ENCODE assay signal across 8 mouse cellular contexts in genomic region chr16:56076121-56076869, GRCm38 (mm10). TPM values are rescaled to one million over a fixed set of nuclear protein-coding genes. Genes with fewer than 3 reads are reported as not detected.
A peak's percentile ranks its signal among the peaks of the same experiment; 100 is the strongest.
DNase-seq lines count a peak whose midpoint lies in the region; ATAC-seq lines count a peak whose summit lies in the region.

No protein-coding gene starts in this region.

- peak overlapping the region; percentile 54 for H3K4me2 ChIP-seq in embryonic facial prominence, embryonic 12.5 days (replicated peaks)
- H3K4me2 ChIP-seq in hindbrain, embryonic 14.5 days (replicated peaks) = peak overlapping the region; percentile 72
- peak overlapping the region; percentile 70 for H3K4me2 ChIP-seq in midbrain, embryonic 14.5 days (ENCODE audit: low read length)

- H3K27ac ChIP-seq in embryonic facial prominence, embryonic 12.5 days = peak overlapping the region; percentile 90
- H3K27ac ChIP-seq in hindbrain, embryonic 14.5 days = peak overlapping the region; percentile 94
- peak overlapping the region; percentile 96 for H3K27ac ChIP-seq in midbrain, embryonic 14.5 days (replicated peaks; ENCODE audit: low read depth, low read length)

- H3K27me3 ChIP-seq in embryonic facial prominence, embryonic 12.5 days = no peaks in the 10 kb centered on the region
- H3K27me3 ChIP-seq in hindbrain, embryonic 14.5 days (ENCODE audit: control insufficient read depth, insufficient read depth, low read length) = no peaks in the 10 kb centered on the region
- no peaks in the 10 kb centered on the region for H3K27me3 ChIP-seq in midbrain, embryonic 14.5 days (ENCODE audit: control insufficient read depth, insufficient read depth, low read length)

- H3K9ac ChIP-seq in embryonic facial prominence, embryonic 12.5 days = peak overlapping the region; percentile 78
- peak overlapping the region; percentile 84 for H3K9ac ChIP-seq in hindbrain, embryonic 14.5 days
- peak overlapping the region; percentile 84 for H3K9ac ChIP-seq in midbrain, embryonic 14.5 days (replicated peaks; ENCODE audit: low read length)

- H3K4me1 ChIP-seq in embryonic facial prominence, embryonic 12.5 days = peaks cover 7% of the 10 kb centered on the region
- H3K4me1 ChIP-seq in hindbrain, embryonic 14.5 days (replicated peaks; ENCODE audit: control insufficient read depth, insufficient read depth, low read length) = peaks cover 12% of the 10 kb centered on the region
- H3K4me1 ChIP-seq in midbrain, embryonic 14.5 days (ENCODE audit: control insufficient read depth, insufficient read depth, low read length) = 0 out of 2 replicates have a peak, but pooled peaks cover 8% of the 10 kb centered on the region

- H3K9me3 ChIP-seq in embryonic facial prominence, embryonic 12.5 days = no peaks in the 10 kb centered on the region
- H3K9me3 ChIP-seq in hindbrain, embryonic 14.5 days (ENCODE audit: control insufficient read depth, low read length) = no peaks in the 10 kb centered on the region
- H3K9me3 ChIP-seq in midbrain, embryonic 14.5 days (ENCODE audit: control insufficient read depth, low read length) = no peaks in the 10 kb centered on the region

- ATAC-seq in CD4-positive, CD25-positive, alpha-beta regulatory T cell, adult 4 months = peak; percentile 17
- ATAC-seq in embryonic facial prominence, embryonic 12.5 days (ENCODE audit: insufficient number of reproducible peaks, insufficient read depth, low FRiP score, low TSS enrichment) = no peak
- no peak for ATAC-seq in hindbrain, embryonic 14.5 days (ENCODE audit: low FRiP score)
- no peak for ATAC-seq in midbrain, embryonic 14.5 days (ENCODE audit: low FRiP score, low TSS enrichment)

- peak overlapping the region; percentile 75 for H3K4me3 ChIP-seq in embryonic facial prominence, embryonic 12.5 days
- H3K4me3 ChIP-seq in hindbrain, embryonic 14.5 days (replicated peaks; ENCODE audit: low read length) = peak overlapping the region; percentile 85
- peak overlapping the region; percentile 75 for H3K4me3 ChIP-seq in midbrain, embryonic 14.5 days (replicated peaks; ENCODE audit: low read depth, low read length)

- no peaks in the 10 kb centered on the region for H3K36me3 ChIP-seq in embryonic facial prominence, embryonic 12.5 days
- H3K36me3 ChIP-seq in hindbrain, embryonic 14.5 days (replicated peaks; ENCODE audit: control insufficient read depth, insufficient read depth) = no peaks in the 10 kb centered on the region; the same call in 1 of the 2 replicates
- H3K36me3 ChIP-seq in midbrain, embryonic 14.5 days (ENCODE audit: control insufficient read depth, insufficient read depth, low read length) = peaks cover 3% of the 10 kb centered on the region; the same call in 1 of the 2 replicates

- 10% methylated on average over 11 of the region's 11 CpGs for WGBS in embryonic facial prominence, embryonic 12.5 days
- WGBS in hindbrain, embryonic 14.5 days = 7% methylated on average over 11 of the region's 11 CpGs
- WGBS in midbrain, embryonic 14.5 days = 5% methylated on average over 11 of the region's 11 CpGs

- peak; percentile 38 for DNase-seq in cerebellum, adult 11-12 months
- no peak for DNase-seq in cerebellum, postnatal 4 days (ENCODE audit: low spot score in 2 of 2)
- DNase-seq in hindbrain, embryonic 14.5 days (ENCODE audit: low spot score) = no peak
- peak; percentile 9 for DNase-seq in midbrain, embryonic 14.5 days
- DNase-seq in yolk sac, embryonic 10.5 days (ENCODE audit: low spot score) = no peak
- DNase-seq in urinary bladder, postnatal 10 days (ENCODE audit: low spot score) = no peak

RNA-seq across cellular contexts. Expression of gene Senp7, which starts 28.2 kb away (rescaled TPM):
- 10 to 100 TPM; 58.4 to 84.5 TPM for polyA plus RNA-seq in CD4-positive, CD25-positive, alpha-beta regulatory T cell, adult 4 months (2017; shearing (Covaris generic))
- 45.0 and 45.4 TPM in 2 replicates for polyA plus RNA-seq in embryonic facial prominence, embryonic 12.5 days (2016; fragmentation: Nextera tagmentation; extraction: Ambion mirVana)
- 49.1 and 54.7 TPM in 2 replicates for polyA plus RNA-seq in hindbrain, embryonic 14.5 days (2014; fragmentation: Nextera tagmentation; extraction: Ambion mirVana)
- 59.6 and 70.9 TPM in 2 replicates for polyA plus RNA-seq in midbrain, embryonic 14.5 days (2014; fragmentation: Nextera tagmentation; extraction: Ambion mirVana)

RNA-seq across cellular contexts. Expression of gene Trmt10c, which starts 38.7 kb away (rescaled TPM):
- polyA plus RNA-seq in CD4-positive, CD25-positive, alpha-beta regulatory T cell, adult 4 months (2017; shearing (Covaris generic)) = 10 to 100 TPM; 34.7 to 40.1 TPM
- 28.5 and 31.5 TPM in 2 replicates for polyA plus RNA-seq in embryonic facial prominence, embryonic 12.5 days (2016; fragmentation: Nextera tagmentation; extraction: Ambion mirVana)
- polyA plus RNA-seq in hindbrain, embryonic 14.5 days (2014; fragmentation: Nextera tagmentation; extraction: Ambion mirVana) = 20.9 and 21.8 TPM in 2 replicates
- 23.8 and 24.0 TPM in 2 replicates for polyA plus RNA-seq in midbrain, embryonic 14.5 days (2014; fragmentation: Nextera tagmentation; extraction: Ambion mirVana)

RNA-seq across cellular contexts. Expression of gene Pcnp, which starts 46.8 kb away (rescaled TPM):
- 100 to 1,000 TPM; 279 to 285 TPM for polyA plus RNA-seq in CD4-positive, CD25-positive, alpha-beta regulatory T cell, adult 4 months (2017; shearing (Covaris generic))
- polyA plus RNA-seq in embryonic facial prominence, embryonic 12.5 days (2016; fragmentation: Nextera tagmentation; extraction: Ambion mirVana) = 263 and 281 TPM in 2 replicates
- polyA plus RNA-seq in hindbrain, embryonic 14.5 days (2014; fragmentation: Nextera tagmentation; extraction: Ambion mirVana) = 214 and 224 TPM in 2 replicates
- polyA plus RNA-seq in midbrain, embryonic 14.5 days (2014; fragmentation: Nextera tagmentation; extraction: Ambion mirVana) = 212 and 241 TPM in 2 replicates

Comparison
In these comparisons a context has a peak if more than half of its experiments do, and no peak if none do; other contexts are left out.
1. DNase-seq: peak in cerebellum, adult 11-12 months (single experiment) and midbrain, embryonic 14.5 days (single experiment); none in cerebellum, postnatal 4 days (0 of 2), hindbrain, embryonic 14.5 days (single experiment), yolk sac, embryonic 10.5 days (single experiment) and urinary bladder, postnatal 10 days (single experiment).
2. Peak in every context shown above with its lines, with median percentiles within 50 percentile points of each other: H3K27ac ChIP-seq, H3K4me2 ChIP-seq, H3K4me3 ChIP-seq and H3K9ac ChIP-seq.